Mouse (Mus musculus): ENCODE data around the gene 4930512M02Rik. TPM values are rescaled to one million over a fixed set of nuclear protein-coding genes. Genes with fewer than 3 reads are reported as not detected.
"Not testable (repeated sequence)": the region's sequence is repeated elsewhere in the genome, so short reads cannot be mapped to it uniquely, and the experiment has no call there.

4930512M02Rik gene
- total RNA-seq (2022) = not detected

GRCm38 (mm10) chr11:11627735-11628134 is at the start of gene 4930512M02Rik:
4930512M02Rik (minus strand) TSS chr11:11627835.
- not testable (repeated sequence) for DNase-seq

GRCm38 (mm10) chr11:11677165-11677564 is 49.5 kb upstream of the 4930512M02Rik start:
- no peak for DNase-seq

- no peak for DNase-seq
These were observed 48.6 kb upstream of the 4930512M02Rik start for GRCm38 (mm10) chr11:11676068-11676741.

DNA sequence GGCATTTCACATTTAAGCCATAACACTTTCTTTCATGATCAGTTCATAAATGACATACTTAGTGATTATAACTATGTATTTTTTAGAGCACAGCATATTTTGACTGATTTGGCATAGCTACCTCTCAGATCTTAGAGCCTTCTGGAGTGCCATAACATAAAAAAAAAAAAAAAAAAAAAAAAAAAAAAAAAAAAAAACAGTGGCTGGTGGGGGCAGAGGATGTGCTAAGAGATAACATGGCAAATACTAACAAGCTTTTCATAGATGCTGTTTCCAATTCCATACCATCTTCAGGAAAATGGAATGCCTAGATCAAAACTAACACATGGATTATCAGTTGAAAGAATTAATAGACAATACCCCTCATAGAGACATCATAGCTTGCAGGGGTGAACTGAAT is 47.4 kb upstream of the 4930512M02Rik start:
- DNase-seq = no peak

- DNase-seq = no peak
These were observed 45.3 kb upstream of the 4930512M02Rik start for GRCm38 (mm10) chr11:11672974-11673373.

- no peak for DNase-seq
These were observed 40.3 kb upstream of the 4930512M02Rik start for GRCm38 (mm10) chr11:11667922-11668290.

- no peak for DNase-seq
These were observed 39.8 kb upstream of the 4930512M02Rik start for GRCm38 (mm10) chr11:11667254-11667921.

DNA sequence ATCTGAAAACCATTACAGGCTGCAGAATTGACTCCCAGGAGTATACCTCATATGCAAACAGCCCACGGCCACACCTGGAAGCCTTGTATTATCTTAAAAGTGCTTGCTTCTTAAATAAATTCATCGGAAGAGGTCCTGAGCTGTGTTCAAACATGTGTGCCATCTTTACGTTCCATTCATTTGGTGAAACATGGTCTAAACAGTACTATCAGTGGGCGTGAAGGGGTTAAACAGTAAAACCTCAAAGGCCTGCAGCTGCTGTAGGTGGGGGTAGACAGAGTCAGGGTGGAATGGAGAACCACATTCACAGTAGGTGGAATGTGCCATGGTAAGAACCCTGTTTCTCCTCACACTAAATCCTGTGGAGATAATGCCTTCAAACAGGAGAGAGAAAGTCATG is 33.0 kb upstream of the 4930512M02Rik start:
- DNase-seq = no peak

GRCm38 (mm10) chr11:11658834-11659233 is 31.2 kb upstream of the 4930512M02Rik start:
- no peak for DNase-seq

DNA sequence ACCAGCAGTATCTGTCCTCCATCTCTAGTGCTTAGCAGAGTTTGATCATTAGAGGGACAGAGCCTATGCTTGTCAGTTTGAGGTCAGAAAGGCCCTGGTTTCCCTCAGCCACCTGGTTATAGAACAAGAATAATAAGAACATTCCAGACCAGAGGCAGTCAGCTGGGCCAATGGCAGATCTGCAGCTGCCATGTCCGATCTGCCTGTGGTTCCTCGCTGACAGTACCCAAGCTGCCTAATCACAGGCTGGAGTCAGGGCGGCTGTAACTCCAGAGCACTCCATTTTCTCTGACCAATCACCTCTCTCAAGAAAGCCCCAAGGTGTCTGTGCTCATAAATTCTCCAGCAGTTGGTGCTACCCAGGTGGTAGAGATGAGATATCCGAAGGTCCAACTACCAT is 30.0 kb upstream of the 4930512M02Rik start:
- DNase-seq = no peak

DNA sequence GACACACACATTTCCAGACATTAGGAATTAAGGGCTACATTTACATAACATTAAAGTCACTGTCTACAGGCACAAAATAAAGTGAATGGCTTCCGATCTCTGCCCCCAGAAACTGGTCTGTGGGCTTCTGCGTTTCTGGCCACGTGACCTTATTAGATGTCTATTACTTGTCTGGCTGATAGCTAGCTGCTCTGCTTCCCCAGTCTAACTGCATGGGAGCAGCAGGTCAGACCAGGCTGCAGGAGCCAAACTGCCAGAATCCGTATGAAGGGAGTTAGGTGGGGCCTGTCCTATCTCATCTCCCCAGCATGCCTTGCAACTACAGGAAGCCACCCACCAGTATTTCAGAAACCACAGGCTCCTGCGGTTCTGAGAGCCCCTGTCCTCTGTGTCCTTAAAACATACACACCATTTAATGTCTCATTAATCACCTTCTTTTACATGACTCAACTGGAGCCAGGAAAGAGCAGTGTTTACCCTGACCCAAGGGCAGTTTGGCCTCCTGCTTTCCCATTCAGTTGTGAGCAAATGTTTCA is 29.4 kb upstream of the 4930512M02Rik start:
- peak; percentile 4 for DNase-seq

- no peak for DNase-seq
These were observed 28.8 kb upstream of the 4930512M02Rik start for GRCm38 (mm10) chr11:11656388-11656787.

DNA sequence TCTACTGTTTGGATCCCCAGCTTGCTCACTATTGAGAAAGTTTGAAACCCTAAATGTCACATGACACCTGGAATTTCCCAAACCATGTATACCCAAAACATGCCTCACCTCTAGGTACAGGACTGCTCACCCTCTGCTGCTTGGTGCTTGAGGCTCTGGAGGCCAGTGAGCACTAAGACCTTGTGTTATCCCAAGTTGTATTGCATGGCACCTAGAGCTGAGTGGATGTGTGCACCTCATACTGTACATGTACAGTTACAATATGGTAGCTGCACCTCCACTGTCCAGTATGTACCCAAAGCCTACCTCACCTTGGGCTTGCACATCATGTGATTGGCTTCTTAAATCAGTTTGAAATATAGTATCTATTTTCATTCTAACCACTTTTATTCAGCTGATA is 16.7 kb upstream of the 4930512M02Rik start:
- DNase-seq = no peak

DNA sequence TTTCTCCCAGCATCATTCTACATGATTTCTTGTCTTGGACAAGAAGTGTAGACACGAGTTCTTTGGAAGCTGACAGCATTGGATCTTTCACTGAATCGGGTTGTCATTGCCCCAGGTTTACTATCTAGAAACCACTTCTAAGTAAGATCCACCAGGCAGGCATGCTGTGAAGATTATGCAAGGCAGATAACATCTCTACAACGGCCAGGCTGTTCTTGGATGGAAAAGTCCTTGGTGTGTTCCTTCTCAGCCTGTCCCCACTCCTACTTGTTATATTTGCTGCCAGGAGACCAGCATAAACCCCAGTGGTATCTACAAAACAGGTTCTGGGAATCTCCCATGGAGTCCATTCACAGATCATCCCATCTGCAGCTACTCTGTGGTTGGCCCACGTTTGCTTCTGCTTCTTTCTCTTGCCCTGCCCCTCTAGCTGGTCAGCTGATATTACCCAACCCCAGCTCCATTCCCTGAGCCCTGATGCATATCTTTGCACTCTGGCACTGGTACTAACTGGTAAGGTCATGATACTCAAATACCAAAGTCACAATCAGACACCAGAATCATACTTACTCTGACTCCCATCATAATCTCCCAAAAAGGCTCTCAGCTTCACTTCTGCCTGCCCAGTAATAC is 3.4 kb downstream of the 4930512M02Rik start:
- DNase-seq = no peak

GRCm38 (mm10) chr11:11609243-11609642 is 18.4 kb downstream of the 4930512M02Rik start:
- no peak for DNase-seq

DNA sequence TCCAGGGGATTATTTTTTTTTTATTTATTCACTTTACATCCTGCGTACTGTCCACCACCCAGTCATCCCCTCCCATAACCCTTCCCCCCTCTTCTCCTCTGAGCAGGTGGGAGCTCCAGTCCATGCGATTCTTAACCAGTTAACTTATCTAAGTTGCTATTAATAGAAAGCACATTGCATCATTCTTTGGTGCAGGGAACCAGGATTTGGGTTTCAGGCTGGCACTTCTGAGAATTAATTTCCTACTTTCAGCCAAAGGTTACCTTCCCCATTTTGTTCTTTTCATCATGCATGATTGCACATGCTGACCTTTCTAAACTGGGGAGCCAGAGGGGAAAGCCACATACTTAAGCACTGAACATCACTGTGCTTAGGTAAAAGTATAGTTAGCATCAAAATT is 40.3 kb downstream of the 4930512M02Rik start:
- DNase-seq = no peak

GRCm38 (mm10) chr11:11586423-11586822 is 41.2 kb downstream of the 4930512M02Rik start:
- DNase-seq = no peak

GRCm38 (mm10) chr11:11573691-11574090 is 53.9 kb downstream of the 4930512M02Rik start:
- no peak for DNase-seq

- no peak for DNase-seq
These were observed 56.9 kb downstream of the 4930512M02Rik start for GRCm38 (mm10) chr11:11570747-11571146.

DNA sequence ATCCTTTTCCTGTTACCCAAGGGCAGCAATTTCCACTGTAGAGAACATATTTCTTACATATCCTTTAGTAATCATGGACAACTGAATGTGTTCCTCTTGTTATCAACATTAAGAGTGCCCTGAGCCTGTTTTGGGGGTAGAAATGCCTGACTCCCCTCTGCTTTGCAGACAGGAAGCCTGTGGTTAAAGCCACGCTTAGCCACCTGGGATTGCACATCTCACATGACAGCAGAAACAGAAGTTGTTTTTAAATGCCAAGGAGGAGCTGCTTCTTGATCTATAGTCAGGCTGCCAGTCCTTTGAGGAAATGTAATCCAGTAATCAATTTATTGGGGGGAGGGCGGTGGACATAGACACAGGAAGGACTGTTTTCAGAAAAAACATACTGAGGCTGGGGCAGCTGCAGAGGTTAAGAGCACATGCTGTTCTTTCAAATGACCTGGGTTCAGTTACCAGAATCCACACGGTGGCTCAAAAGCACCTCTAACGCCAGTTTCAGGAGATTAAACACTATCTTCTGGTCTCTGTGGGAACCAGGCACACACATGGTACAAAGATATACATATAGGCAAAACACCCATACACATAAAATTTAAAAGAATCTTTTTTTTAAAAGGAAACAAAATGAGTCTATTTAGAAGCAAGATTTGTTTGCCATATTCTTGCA is 58.0 kb downstream of the 4930512M02Rik start:
- DNase-seq = no peak

DNA sequence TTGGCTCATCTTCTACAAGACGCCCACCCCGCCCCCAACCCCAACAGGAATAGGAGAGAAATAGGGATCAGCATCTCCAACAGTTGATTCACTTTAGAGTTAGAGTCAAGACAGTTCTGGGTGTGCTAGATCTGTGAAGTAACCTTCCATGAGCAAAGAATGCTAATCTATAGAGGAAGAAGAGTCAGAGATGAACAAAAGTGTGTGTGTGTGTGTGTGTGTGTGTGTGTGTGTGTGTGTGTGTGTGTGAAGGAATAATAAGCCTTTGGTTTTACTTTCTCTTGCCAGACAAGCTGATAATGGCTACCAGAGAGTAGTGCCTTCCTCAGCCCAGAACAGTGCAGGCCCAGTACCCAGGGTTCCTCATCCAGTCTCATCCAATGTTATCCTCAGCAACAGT is 59.6 kb downstream of the 4930512M02Rik start:
- DNase-seq = no peak

GRCm38 (mm10) chr11:11565146-11565820 is 62.4 kb downstream of the 4930512M02Rik start:
- DNase-seq = no peak
